Mouse (Mus musculus) neural tube, embryonic 13.5 days (tissue): Measurements from ENCODE around the gene Lingo3. TPM values are rescaled to one million over a fixed set of nuclear protein-coding genes. Genes with fewer than 3 reads are reported as not detected.
A peak's percentile ranks its signal among the peaks of the same experiment; 100 is the strongest.

ENCODE experiments used
- ATAC-seq: fragments of 200-750 bp; cut with Nextera tagmentation; 2 replicates; pipeline ENCODE4 v1.8.0; 2017; ENCODE audit warnings: low read depth, mild to moderate bottlenecking, moderate TSS enrichment, moderate library complexity
- H3K27ac ChIP-seq: fragments of 300-500 bp; sonication (generic); replicated peaks from 2 replicates; pipeline ENCODE4 v1.5.1; 2015; ENCODE audit warnings: moderate library complexity, mild to moderate bottlenecking, inconsistent platforms
- H3K27me3 ChIP-seq: fragments of 300-500 bp; sonication (generic); 2 replicates; pipeline ENCODE4 v1.6.1; 2015; ENCODE audit warnings: mild to moderate bottlenecking, inconsistent platforms
- H3K36me3 ChIP-seq: fragments of 300-500 bp; sonication (generic); 2 replicates; pipeline ENCODE4 v1.6.1; 2015; ENCODE audit warnings: mild to moderate bottlenecking, inconsistent platforms
- H3K4me1 ChIP-seq: fragments of 300-500 bp; sonication (generic); replicated peaks from 2 replicates; pipeline ENCODE4 v1.6.1; 2015; ENCODE audit warnings: inconsistent platforms
- H3K4me2 ChIP-seq: fragments of 300-500 bp; sonication (generic); 2 replicates; pipeline ENCODE4 v1.6.1; 2015; ENCODE audit warnings: inconsistent platforms, mild to moderate bottlenecking, moderate library complexity
- H3K4me3 ChIP-seq: fragments of 300-500 bp; sonication (generic); 2 replicates; pipeline ENCODE4 v1.5.1; 2015; ENCODE audit warnings: mild to moderate bottlenecking, inconsistent platforms
- H3K9ac ChIP-seq: fragments of 300-500 bp; sonication (generic); 2 replicates; pipeline ENCODE4 v1.6.1; 2015; ENCODE audit warnings: moderate library complexity, mild to moderate bottlenecking, inconsistent platforms
- H3K9me3 ChIP-seq: fragments of 300-500 bp; sonication (generic); 2 replicates; pipeline ENCODE4 v1.6.1; 2016; ENCODE audit warnings: inconsistent platforms
- WGBS: fragments of 180-500 bp; shearing (Covaris S2); methylation state at CpG from one replicate; pipeline ENCODE4 v1.1.7; 2015; 5-methylcytosine and 5-hydroxymethylcytosine counted together
- polyA plus RNA-seq: library from polyadenylated mRNA; unstranded; fragments of >200 nt; fragmentation: Nextera tagmentation; extraction: Ambion mirVana; gene quantifications from 2 replicates; pipeline ENCODE4 v1.2.1, GENCODE M21; 2015

The Lingo3 gene
- 2.3 and 3.2 TPM in 2 replicates for polyA plus RNA-seq

- peaks cover 47% of the 10 kb centered on the region for H3K27me3 ChIP-seq
Measured at GRCm38 (mm10) chr10:80843931-80844547, at the start of gene Lingo3. TSS of gene Lingo3 (minus strand) at chr10:80844039.

GRCm38 (mm10) chr10:80887181-80887580, 43.3 kb upstream of the Lingo3 start:
- Histone ChIP-seq H3K9ac (no peak overlapping the region), H3K4me2 (no peak overlapping the region), H3K4me3 (no peak overlapping the region), H3K9me3 (no peaks in the 10 kb centered on the region), H3K4me1 (no peaks in the 10 kb centered on the region), H3K36me3 (no peaks in the 10 kb centered on the region), H3K27ac (no peak overlapping the region), H3K27me3 (peaks cover 22% of the 10 kb centered on the region)
- ATAC-seq, result no peak
- WGBS, result 82% methylated on average over 11 of the region's 11 CpGs

More at GRCm38 (mm10) chr10:80843931-80844547, at the start of gene Lingo3:
- peak within 1 kb of the TSS; percentile 66 for H3K9ac ChIP-seq
- H3K4me2 ChIP-seq, result peak within 1 kb of the TSS; percentile 67
- 4% methylated on average over 51 of the region's 51 CpGs for WGBS
- H3K27ac ChIP-seq, result no peak within 1 kb of the TSS
- no peaks in the 10 kb centered on the region for H3K36me3 ChIP-seq
- H3K4me3 ChIP-seq, result peak within 1 kb of the TSS; percentile 46
- ATAC-seq, result peak; percentile 10; the same call in 1 of the 2 replicates
- H3K9me3 ChIP-seq, result no peaks in the 10 kb centered on the region
- peaks cover 13% of the 10 kb centered on the region for H3K4me1 ChIP-seq

DNA sequence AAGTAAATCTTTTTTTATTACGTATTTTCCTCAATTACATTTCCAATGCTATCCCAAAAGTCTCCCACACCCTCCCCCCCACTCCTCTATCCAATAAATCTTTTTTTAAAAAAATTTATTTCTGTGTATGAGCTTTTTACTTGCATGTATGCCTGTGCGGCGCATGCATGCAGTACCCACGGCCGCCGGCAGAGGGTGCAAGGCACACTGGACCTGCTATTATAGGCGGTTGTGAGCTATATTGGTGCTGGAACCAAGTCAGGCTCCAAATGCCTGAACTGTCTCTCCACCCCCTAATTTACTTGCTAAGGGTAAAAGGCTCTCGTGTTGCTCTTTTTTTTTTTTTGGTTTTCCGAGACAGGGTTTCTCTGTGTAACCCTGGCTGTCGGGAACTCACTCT, 37.5 kb upstream of the Lingo3 start:
- ATAC-seq, result no peak
- no peaks in the 10 kb centered on the region for H3K27me3 ChIP-seq
- H3K4me2 ChIP-seq, result no peak overlapping the region
- H3K4me1 ChIP-seq, result no peaks in the 10 kb centered on the region
- WGBS, result 29% methylated on average over 10 of the region's 10 CpGs
- no peaks in the 10 kb centered on the region for H3K9me3 ChIP-seq
- no peak overlapping the region for H3K4me3 ChIP-seq
- H3K27ac ChIP-seq, result no peak overlapping the region
- no peak overlapping the region for H3K9ac ChIP-seq
- H3K36me3 ChIP-seq, result no peaks in the 10 kb centered on the region

DNA sequence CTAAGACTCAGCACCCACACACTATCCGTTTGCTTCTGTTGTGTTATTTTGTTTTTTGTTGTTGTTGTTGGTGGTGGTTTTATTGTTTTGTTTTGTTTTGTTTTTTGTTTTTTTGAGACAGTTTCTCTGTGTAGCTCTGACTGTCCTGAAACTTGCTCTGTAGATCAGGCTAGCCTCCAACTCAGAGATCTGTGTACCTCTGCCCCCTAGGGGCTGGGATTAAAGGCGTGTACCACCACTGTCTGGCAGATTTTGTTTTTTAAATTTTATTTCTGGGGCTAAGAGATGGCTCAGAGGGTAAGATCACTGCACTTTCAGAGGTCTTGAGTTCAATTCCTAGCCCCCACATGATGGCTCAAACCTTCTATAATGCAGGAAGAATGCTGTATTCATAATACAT, 37.1 kb upstream of the Lingo3 start:
- no peak for ATAC-seq
- 75% methylated on average over 2 of the region's 2 CpGs for WGBS
- Histone ChIP-seq H3K27me3 (no peaks in the 10 kb centered on the region), H3K36me3 (no peaks in the 10 kb centered on the region), H3K27ac (no peak overlapping the region), H3K4me3 (no peak overlapping the region), H3K9ac (no peak overlapping the region), H3K4me2 (no peak overlapping the region), H3K4me1 (no peaks in the 10 kb centered on the region), H3K9me3 (no peaks in the 10 kb centered on the region)

- no peak overlapping the region for H3K4me2 ChIP-seq
- no peak overlapping the region for H3K4me3 ChIP-seq
- no peak; the same call in 1 of the 2 replicates for ATAC-seq
- H3K27ac ChIP-seq, result no peak overlapping the region
- no peak overlapping the region for H3K9ac ChIP-seq
- H3K36me3 ChIP-seq, result no peaks in the 10 kb centered on the region
- H3K27me3 ChIP-seq, result no peaks in the 10 kb centered on the region
- H3K4me1 ChIP-seq, result no peaks in the 10 kb centered on the region
- 24% methylated on average over 5 of the region's 5 CpGs for WGBS
- H3K9me3 ChIP-seq, result no peaks in the 10 kb centered on the region
Measured at GRCm38 (mm10) chr10:80880131-80880641, 36.3 kb upstream of the Lingo3 start.

- no peak for ATAC-seq
- H3K9ac ChIP-seq, result no peak overlapping the region
- no peaks in the 10 kb centered on the region; the same call in 1 of the 2 replicates for H3K4me1 ChIP-seq
- no peaks in the 10 kb centered on the region for H3K9me3 ChIP-seq
- 21% methylated on average over 3 of the region's 3 CpGs for WGBS
- H3K4me3 ChIP-seq, result no peak overlapping the region
- no peak overlapping the region for H3K27ac ChIP-seq
- peaks cover 3% of the 10 kb centered on the region for H3K27me3 ChIP-seq
- no peaks in the 10 kb centered on the region for H3K36me3 ChIP-seq
- H3K4me2 ChIP-seq, result no peak overlapping the region
Measured at GRCm38 (mm10) chr10:80876594-80876993, 32.8 kb upstream of the Lingo3 start.

DNA sequence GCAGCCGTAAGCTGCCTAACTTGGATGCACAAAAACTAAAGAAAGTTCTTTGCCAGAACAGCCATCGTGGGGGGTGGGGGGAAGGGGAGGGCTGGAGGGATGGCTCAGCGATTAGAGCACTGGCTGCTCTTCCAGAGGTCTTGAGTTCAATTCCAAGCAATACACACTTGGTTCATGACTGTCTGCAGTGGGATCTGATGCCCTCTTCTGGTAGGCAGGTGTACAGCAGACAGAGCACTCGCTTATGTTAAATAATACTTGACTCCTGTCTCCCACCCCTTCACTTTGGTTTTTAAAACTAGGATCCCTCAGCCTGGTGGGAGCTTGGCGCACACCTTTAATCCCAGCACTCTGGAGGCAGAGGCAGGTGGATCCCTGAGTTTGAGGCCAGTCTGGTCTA, 32.2 kb upstream of the Lingo3 start:
- Histone ChIP-seq H3K4me2 (no peak overlapping the region), H3K27ac (no peak overlapping the region), H3K9ac (no peak overlapping the region), H3K27me3 (peaks cover 3% of the 10 kb centered on the region), H3K4me3 (no peak overlapping the region), H3K36me3 (no peaks in the 10 kb centered on the region), H3K4me1 (no peaks in the 10 kb centered on the region; the same call in 1 of the 2 replicates), H3K9me3 (no peaks in the 10 kb centered on the region)
- 36% methylated on average over 5 of the region's 5 CpGs for WGBS
- no peak for ATAC-seq

- WGBS, result 68% methylated on average over 9 of the region's 9 CpGs
- no peaks in the 10 kb centered on the region for H3K36me3 ChIP-seq
- no peak overlapping the region for H3K27ac ChIP-seq
- H3K4me2 ChIP-seq, result no peak overlapping the region
- no peak for ATAC-seq
- no peaks in the 10 kb centered on the region for H3K9me3 ChIP-seq
- no peak overlapping the region for H3K9ac ChIP-seq
- H3K4me1 ChIP-seq, result no peaks in the 10 kb centered on the region; the same call in 1 of the 2 replicates
- H3K4me3 ChIP-seq, result no peak overlapping the region
- H3K27me3 ChIP-seq, result peaks cover 3% of the 10 kb centered on the region
Measured at GRCm38 (mm10) chr10:80874035-80874434, 30.2 kb upstream of the Lingo3 start.

GRCm38 (mm10) chr10:80871581-80871980, 27.7 kb upstream of the Lingo3 start, which contains the start of gene Tmprss9:
TSS of gene Tmprss9 (plus strand) at chr10:80871848.
- H3K36me3 ChIP-seq, result peaks cover 23% of the 10 kb centered on the region
- no peak within 1 kb of the TSS for H3K9ac ChIP-seq
- WGBS, result 30% methylated on average over 9 of the region's 9 CpGs
- no peak within 1 kb of the TSS for H3K27ac ChIP-seq
- no peak within 1 kb of the TSS for H3K4me3 ChIP-seq
- peaks cover 3% of the 10 kb centered on the region for H3K27me3 ChIP-seq
- no peaks in the 10 kb centered on the region for H3K9me3 ChIP-seq
- ATAC-seq, result no peak
- H3K4me2 ChIP-seq, result no peak within 1 kb of the TSS
- H3K4me1 ChIP-seq, result no peaks in the 10 kb centered on the region; the same call in 1 of the 2 replicates

- ATAC-seq, result no peak
- Histone ChIP-seq H3K27me3 (peaks cover 3% of the 10 kb centered on the region), H3K4me2 (no peak overlapping the region), H3K4me1 (no peaks in the 10 kb centered on the region; the same call in 1 of the 2 replicates), H3K36me3 (peaks cover 29% of the 10 kb centered on the region), H3K9ac (no peak overlapping the region), H3K27ac (no peak overlapping the region), H3K9me3 (no peaks in the 10 kb centered on the region), H3K4me3 (no peak overlapping the region)
- 75% methylated on average over 4 of the region's 6 CpGs for WGBS
Measured at GRCm38 (mm10) chr10:80870993-80871392, 27.2 kb upstream of the Lingo3 start.

DNA sequence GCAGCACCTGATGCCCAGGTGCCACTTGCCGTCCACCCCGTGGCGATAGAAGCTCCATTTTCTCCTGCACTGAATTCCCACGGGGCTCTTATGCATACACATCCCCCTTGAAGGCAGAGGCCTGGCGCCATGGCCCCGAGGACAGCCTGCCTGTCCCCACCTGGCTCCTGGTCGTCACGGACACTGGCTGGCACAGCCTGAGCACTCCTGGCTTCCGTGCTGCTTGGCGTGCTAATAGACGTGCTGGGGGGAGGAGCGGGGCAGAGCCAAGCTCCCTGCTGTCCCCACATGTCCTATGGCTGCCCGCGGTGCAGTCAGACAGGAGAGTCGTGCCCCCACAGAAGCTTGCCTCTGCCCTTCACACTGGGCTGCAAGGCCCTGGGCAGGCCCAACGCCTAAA, 20.6 kb upstream of the Lingo3 start:
- no peak for ATAC-seq
- no peaks in the 10 kb centered on the region for H3K27me3 ChIP-seq
- H3K27ac ChIP-seq, result no peak overlapping the region
- H3K9me3 ChIP-seq, result no peaks in the 10 kb centered on the region
- H3K4me1 ChIP-seq, result peaks cover 4% of the 10 kb centered on the region
- no peak overlapping the region for H3K4me3 ChIP-seq
- WGBS, result 71% methylated on average over 16 of the region's 16 CpGs
- H3K36me3 ChIP-seq, result peaks cover 77% of the 10 kb centered on the region
- H3K9ac ChIP-seq, result no peak overlapping the region
- H3K4me2 ChIP-seq, result no peak overlapping the region

DNA sequence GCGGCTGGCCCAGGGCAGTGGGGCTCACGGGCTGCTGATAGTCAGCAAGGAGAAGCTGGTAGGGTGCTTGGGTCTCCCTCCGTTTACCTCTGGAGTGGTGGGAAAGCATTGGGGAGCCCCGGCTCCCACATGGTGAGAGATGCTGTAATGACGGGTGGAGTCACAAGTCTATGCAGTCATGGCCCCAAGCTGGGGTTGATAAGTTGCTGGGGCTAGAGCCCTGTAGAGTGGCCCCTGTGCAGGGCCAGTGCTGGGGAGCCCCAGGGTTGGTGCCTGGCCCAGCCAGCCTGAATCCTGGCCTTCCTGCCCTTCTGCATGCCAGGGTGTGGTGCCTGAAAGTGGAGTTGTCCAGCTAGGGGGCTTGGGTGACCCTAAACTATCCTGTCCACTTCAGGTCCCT, 18.5 kb upstream of the Lingo3 start:
- Histone ChIP-seq H3K9me3 (no peaks in the 10 kb centered on the region), H3K27ac (no peak overlapping the region), H3K4me1 (peaks cover 19% of the 10 kb centered on the region), H3K27me3 (no peaks in the 10 kb centered on the region), H3K4me2 (no peak overlapping the region), H3K36me3 (peaks cover 61% of the 10 kb centered on the region), H3K4me3 (no peak overlapping the region), H3K9ac (no peak overlapping the region)
- no peak for ATAC-seq
- WGBS, result 93% methylated on average over 5 of the region's 5 CpGs
